Mouse (Mus musculus) cortical plate, adult 2 months (tissue): ENCODE results near the gene Neurl1a. TPM values are rescaled to one million over a fixed set of nuclear protein-coding genes. Genes with fewer than 3 reads are reported as not detected.

Experiments used
- H3K27ac ChIP-seq: fragments of 200-500 bp; 2 replicates; pipeline ENCODE4 v1.5.1; 2012; ENCODE audit warnings: low read length, control low read depth, inconsistent platforms; ENCODE audit not compliant: insufficient read depth
- H3K4me1 ChIP-seq: fragments of 200-500 bp; 2 replicates; pipeline ENCODE4 v1.6.1; 2011; ENCODE audit warnings: low read length; ENCODE audit not compliant: control insufficient read depth, insufficient read depth
- H3K4me3 ChIP-seq: fragments of 200-500 bp; 2 replicates; pipeline ENCODE4 v1.5.1; 2011; ENCODE audit warnings: mild to moderate bottlenecking, low read length, control low read depth; ENCODE audit not compliant: insufficient read depth
- CTCF ChIP-seq: fragments of 200-500 bp; IDR thresholded peaks from 2 replicates; pipeline ENCODE4 v1.5.1; 2011; ENCODE audit warnings: mild to moderate bottlenecking, control low read depth, low read length; ENCODE audit not compliant: insufficient read depth; ENCODE audit errors: extremely low read depth
- POLR2A ChIP-seq: fragments of 200-500 bp; IDR thresholded peaks from 2 replicates; pipeline ENCODE4 v1.6.1; 2011; ENCODE audit warnings: mild to moderate bottlenecking, low read length, control low read depth; ENCODE audit not compliant: insufficient read depth; ENCODE audit errors: extremely low read depth
- polyA plus RNA-seq: library from polyadenylated mRNA; depleted of rRNA; stranded (reverse); fragments of >200 nt; gene quantifications from 2 replicates; pipeline ENCODE4 v1.2.3, GENCODE M21; 2012

Neurl1a gene
- polyA plus RNA-seq, 1 experiment: 124 TPM

- no peak for TF ChIP-seq POLR2A
- no peak for TF ChIP-seq CTCF
- 0 out of 2 replicates have a peak, but pooled peaks cover 1% of the 10 kb centered on the region for H3K4me1 ChIP-seq
- no peak overlapping the region for H3K27ac ChIP-seq
- no peak overlapping the region for H3K4me3 ChIP-seq
Observed at GRCm38 (mm10) chr19:47267066-47267465, 88.4 kb downstream of the Neurl1a start.

GRCm38 (mm10) chr19:47269729-47270128 is 91.1 kb downstream of the Neurl1a start:
- Histone ChIP-seq H3K4me1 (no peaks in the 10 kb centered on the region), H3K4me3 (no peak overlapping the region), H3K27ac (no peak overlapping the region)
- TF ChIP-seq POLR2A (no peak), CTCF (peak; percentile 52)

- Histone ChIP-seq H3K4me1 (no peaks in the 10 kb centered on the region), H3K4me3 (no peak overlapping the region), H3K27ac (no peak overlapping the region)
- TF ChIP-seq POLR2A: no peak
- TF ChIP-seq CTCF: no peak
Observed at GRCm38 (mm10) chr19:47270520-47270919, 91.9 kb downstream of the Neurl1a start.

- H3K4me3 ChIP-seq: no peak overlapping the region
- 0 out of 2 replicates have a peak overlapping the region, but pooled peaks have one; percentile 10 for H3K27ac ChIP-seq
- TF ChIP-seq CTCF (no peak), POLR2A (no peak)
- H3K4me1 ChIP-seq: peaks cover 17% of the 10 kb centered on the region
Observed at GRCm38 (mm10) chr19:47276730-47277129, 98.1 kb downstream of the Neurl1a start.

GRCm38 (mm10) chr19:47279372-47279771 is 100.8 kb downstream of the Neurl1a start:
- Histone ChIP-seq H3K27ac (peak overlapping the region; percentile 20; the same call in 1 of the 2 replicates), H3K4me1 (peaks cover 17% of the 10 kb centered on the region), H3K4me3 (no peak overlapping the region)
- TF ChIP-seq POLR2A (no peak), CTCF (no peak)

GRCm38 (mm10) chr19:47279788-47280532 is 101.3 kb downstream of the Neurl1a start:
- Histone ChIP-seq H3K4me1 (peaks cover 17% of the 10 kb centered on the region), H3K4me3 (no peak overlapping the region), H3K27ac (peak overlapping the region; percentile 23)
- TF ChIP-seq CTCF (no peak), POLR2A (no peak)

GRCm38 (mm10) chr19:47280894-47281293 is 102.3 kb downstream of the Neurl1a start:
- TF ChIP-seq CTCF (no peak), POLR2A (no peak)
- Histone ChIP-seq H3K27ac (no peak overlapping the region), H3K4me1 (peaks cover 17% of the 10 kb centered on the region), H3K4me3 (no peak overlapping the region)

- Histone ChIP-seq H3K4me3 (no peak overlapping the region), H3K27ac (no peak overlapping the region), H3K4me1 (peaks cover 13% of the 10 kb centered on the region)
- no peak for TF ChIP-seq CTCF
Observed at GRCm38 (mm10) chr19:47282050-47282454, 103.4 kb downstream of the Neurl1a start.

- H3K4me1 ChIP-seq: peaks cover 9% of the 10 kb centered on the region
- no peak for TF ChIP-seq CTCF
- H3K4me3 ChIP-seq: no peak overlapping the region
- no peak overlapping the region for H3K27ac ChIP-seq
Observed at GRCm38 (mm10) chr19:47282688-47283215, 104.1 kb downstream of the Neurl1a start.

- no peak overlapping the region for H3K4me3 ChIP-seq
- no peak for TF ChIP-seq CTCF
- TF ChIP-seq POLR2A: no peak
- H3K27ac ChIP-seq: no peak overlapping the region
- H3K4me1 ChIP-seq: no peaks in the 10 kb centered on the region; the same call in 1 of the 2 replicates
Observed at GRCm38 (mm10) chr19:47285581-47285980, 107.0 kb downstream of the Neurl1a start.
